Mouse (Mus musculus) retina, embryonic 14.5 days (tissue): Measurements from ENCODE around the gene Cxcl1.
"Not testable (repeated sequence)": the region's sequence is repeated elsewhere in the genome, so short reads cannot be mapped to it uniquely, and the experiment has no call there.

Source experiments
- DNase-seq: peaks from one replicate; pipeline ENCODE4 v3.0.0-alpha.2; 2015; ENCODE audit warnings: low spot score

Gene Cxcl1

GRCm38 (mm10) chr5:90890519-90891463 lies at the start of gene Cxcl1:
Gene Cxcl1 (plus strand): TSS chr5:90891241.
- DNase-seq = peak; percentile 73

- DNase-seq = no peak
Observed at GRCm38 (mm10) chr5:90843891-90844290, 47.1 kb upstream of the Cxcl1 start.

- DNase-seq = not testable (repeated sequence)
Observed at GRCm38 (mm10) chr5:90850096-90850495, 40.9 kb upstream of the Cxcl1 start.

- not testable (repeated sequence) for DNase-seq
Observed at GRCm38 (mm10) chr5:90851391-90851790, 39.6 kb upstream of the Cxcl1 start.

GRCm38 (mm10) chr5:90853206-90853605 lies 37.8 kb upstream of the Cxcl1 start:
- DNase-seq = no peak

- no peak for DNase-seq
Observed at GRCm38 (mm10) chr5:90855308-90856230, 35.5 kb upstream of the Cxcl1 start.

- DNase-seq = no peak
Observed at GRCm38 (mm10) chr5:90857463-90857862, 33.6 kb upstream of the Cxcl1 start.

GRCm38 (mm10) chr5:90858429-90858828 lies 32.6 kb upstream of the Cxcl1 start:
- no peak for DNase-seq

GRCm38 (mm10) chr5:90859031-90859430 lies 32.0 kb upstream of the Cxcl1 start:
- no peak for DNase-seq

GRCm38 (mm10) chr5:90861876-90862375 lies 29.1 kb upstream of the Cxcl1 start:
- DNase-seq = no peak

- no peak for DNase-seq
Observed at GRCm38 (mm10) chr5:90866770-90867169, 24.3 kb upstream of the Cxcl1 start.

GRCm38 (mm10) chr5:90872377-90872776 lies 18.7 kb upstream of the Cxcl1 start:
- no peak for DNase-seq

- DNase-seq = no peak
Observed at GRCm38 (mm10) chr5:90876045-90876444, 15.0 kb upstream of the Cxcl1 start.

GRCm38 (mm10) chr5:90876471-90877172 lies 14.4 kb upstream of the Cxcl1 start:
- DNase-seq = no peak

GRCm38 (mm10) chr5:90877173-90877512 lies 13.9 kb upstream of the Cxcl1 start:
- no peak for DNase-seq

- DNase-seq = no peak
Observed at GRCm38 (mm10) chr5:90879307-90880014, 11.6 kb upstream of the Cxcl1 start.

- DNase-seq = no peak
Observed at GRCm38 (mm10) chr5:90880335-90880850, 10.6 kb upstream of the Cxcl1 start.

GRCm38 (mm10) chr5:90881021-90881420 lies 10.0 kb upstream of the Cxcl1 start:
- DNase-seq = no peak

GRCm38 (mm10) chr5:90881682-90882081 lies 9.4 kb upstream of the Cxcl1 start:
- DNase-seq = no peak

GRCm38 (mm10) chr5:90882146-90882545 lies 8.9 kb upstream of the Cxcl1 start:
- DNase-seq = no peak

GRCm38 (mm10) chr5:90884628-90885242 lies 6.3 kb upstream of the Cxcl1 start:
- no peak for DNase-seq
